Mouse (Mus musculus): ENCODE measurements around the gene Akt3. TPM values are rescaled to one million over a fixed set of nuclear protein-coding genes. Genes with fewer than 3 reads are reported as not detected.

Akt3 gene
- polyA plus RNA-seq, 1 experiment from 2014 or later = 7.7 TPM

DNA sequence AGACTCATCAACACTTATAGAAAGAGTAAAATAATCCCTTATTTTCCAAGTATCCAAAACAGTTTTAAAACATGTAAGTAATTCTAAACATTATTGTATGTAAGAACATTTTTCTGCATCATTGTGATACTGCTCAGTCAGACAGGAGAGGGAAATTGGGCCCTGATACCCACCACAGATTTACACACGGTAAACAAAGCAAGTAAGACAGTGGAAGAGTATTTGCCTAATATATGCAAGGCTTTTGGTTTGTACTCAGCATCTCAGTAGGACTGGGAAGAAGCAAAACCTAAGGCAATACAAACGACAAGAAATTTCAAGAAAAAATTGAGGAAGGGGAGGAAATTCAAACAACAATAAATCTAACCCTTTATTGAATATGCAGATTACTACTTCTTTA lies 92.2 kb downstream of the Akt3 start:
- no peak overlapping the region for H3K27ac ChIP-seq (ENCODE audit: low read depth, low read length)
- WGBS = 30% methylated on average over 2 of the region's 2 CpGs
- H3K4me3 ChIP-seq (ENCODE audit: low read length) = no peak overlapping the region
- H3K4me1 ChIP-seq (ENCODE audit: control insufficient read depth, insufficient read depth, low read length) = no peaks in the 10 kb centered on the region
- ATAC-seq (ENCODE audit: low FRiP score, low TSS enrichment) = no peak
- H3K9me3 ChIP-seq (ENCODE audit: control insufficient read depth, low read length) = no peaks in the 10 kb centered on the region
- no peak overlapping the region for H3K4me2 ChIP-seq (replicated peaks; ENCODE audit: low read depth, low read length)
- H3K36me3 ChIP-seq (ENCODE audit: control insufficient read depth, insufficient read depth, low read length) = no peaks in the 10 kb centered on the region
- no peaks in the 10 kb centered on the region for H3K27me3 ChIP-seq (ENCODE audit: control insufficient read depth, insufficient read depth, low read length)
- H3K9ac ChIP-seq (ENCODE audit: low read depth, low read length) = no peak overlapping the region

DNA sequence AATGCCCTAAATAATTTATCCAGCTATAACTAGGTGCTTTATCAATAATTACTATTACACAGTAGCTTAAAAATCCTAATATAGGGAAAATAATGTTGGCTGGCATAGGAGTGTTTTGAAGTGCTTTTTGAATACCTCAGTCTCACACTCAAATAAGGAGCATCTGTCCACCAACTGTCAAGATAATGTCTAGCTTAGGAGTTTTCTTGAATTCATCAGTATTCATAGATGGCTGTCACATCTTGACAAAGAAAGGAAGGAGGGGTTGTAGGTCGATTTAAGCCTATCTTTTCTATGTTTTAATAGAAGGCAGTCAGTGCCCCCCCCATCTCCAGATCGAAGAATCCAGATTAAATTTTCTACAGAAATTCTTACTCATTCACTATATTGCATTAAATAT lies 92.7 kb downstream of the Akt3 start:
- Histone ChIP-seq H3K9ac (ENCODE audit: low read depth, low read length) (no peak overlapping the region), H3K4me2 (replicated peaks; ENCODE audit: low read depth, low read length) (no peak overlapping the region), H3K9me3 (ENCODE audit: control insufficient read depth, low read length) (no peaks in the 10 kb centered on the region), H3K4me1 (ENCODE audit: control insufficient read depth, insufficient read depth, low read length) (no peaks in the 10 kb centered on the region), H3K4me3 (ENCODE audit: low read length) (no peak overlapping the region), H3K27me3 (ENCODE audit: control insufficient read depth, insufficient read depth, low read length) (no peaks in the 10 kb centered on the region), H3K27ac (ENCODE audit: low read depth, low read length) (no peak overlapping the region), H3K36me3 (ENCODE audit: control insufficient read depth, insufficient read depth, low read length) (no peaks in the 10 kb centered on the region)
- ATAC-seq (ENCODE audit: low FRiP score, low TSS enrichment) = no peak
- WGBS = 90% methylated on average over 2 of the region's 2 CpGs

DNA sequence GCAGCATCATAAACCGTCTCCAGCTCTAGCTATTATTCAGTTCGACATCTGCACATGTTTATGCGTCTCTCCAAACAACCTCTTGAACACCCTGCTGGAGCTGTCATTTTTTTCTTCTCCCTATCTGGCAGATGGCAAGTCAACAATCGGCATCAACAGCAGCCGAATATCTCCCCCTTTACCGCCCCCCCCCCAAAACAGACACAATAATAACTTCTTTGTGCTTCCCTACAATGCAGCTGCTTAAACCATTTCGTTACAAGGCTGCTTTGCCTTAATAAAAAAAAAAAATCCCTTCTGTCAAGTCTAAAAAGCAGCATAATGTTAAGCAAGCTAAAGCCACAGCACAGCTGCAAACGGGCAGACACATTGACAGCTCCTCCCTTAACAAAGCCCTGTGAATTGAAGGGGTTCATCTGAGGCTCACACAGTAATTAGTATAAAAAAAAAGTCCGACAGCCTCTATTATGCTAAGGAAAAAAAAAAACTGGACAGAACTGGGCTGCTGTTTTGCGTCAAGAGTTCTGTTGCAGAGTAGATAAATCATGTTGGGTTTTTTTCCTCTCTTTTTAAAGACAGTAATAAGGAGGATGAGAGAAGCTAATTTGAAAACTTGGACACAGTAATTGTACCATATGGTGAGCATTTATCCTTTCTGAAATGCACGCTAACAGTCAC lies 107.5 kb downstream of the Akt3 start:
- Histone ChIP-seq H3K4me2 (replicated peaks; ENCODE audit: low read depth, low read length) (no peak overlapping the region), H3K27ac (ENCODE audit: low read depth, low read length) (no peak overlapping the region; the same call in 1 of the 2 replicates), H3K9me3 (ENCODE audit: control insufficient read depth, low read length) (no peaks in the 10 kb centered on the region), H3K4me1 (ENCODE audit: control insufficient read depth, insufficient read depth, low read length) (no peaks in the 10 kb centered on the region), H3K4me3 (ENCODE audit: low read length) (no peak overlapping the region), H3K9ac (ENCODE audit: low read depth, low read length) (no peak overlapping the region), H3K27me3 (ENCODE audit: control insufficient read depth, insufficient read depth, low read length) (no peaks in the 10 kb centered on the region), H3K36me3 (ENCODE audit: control insufficient read depth, insufficient read depth, low read length) (no peaks in the 10 kb centered on the region)
- peak; percentile 87 for ATAC-seq (ENCODE audit: low FRiP score, low TSS enrichment)
- WGBS = 36% methylated on average over 11 of the region's 11 CpGs

DNA sequence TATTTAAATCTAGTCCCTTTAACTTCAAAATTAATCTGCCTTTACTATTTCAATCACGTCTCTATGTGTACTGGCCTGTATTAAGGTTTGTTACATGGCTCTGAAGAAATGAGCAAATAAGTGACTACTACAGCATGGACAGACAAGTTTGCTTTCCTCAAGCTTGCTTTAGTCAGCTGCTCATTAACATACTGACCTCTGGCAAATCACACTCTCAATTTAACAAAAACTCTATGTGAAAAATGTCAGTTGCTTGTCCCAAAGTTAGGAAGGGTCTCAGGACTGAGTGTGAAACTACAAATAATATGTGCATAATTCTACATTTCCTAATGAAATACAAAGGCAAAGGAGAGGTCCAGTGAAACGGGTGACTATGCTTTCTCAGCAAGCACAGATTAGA lies 109.3 kb downstream of the Akt3 start:
- H3K4me3 ChIP-seq (ENCODE audit: low read length) = no peak overlapping the region
- H3K36me3 ChIP-seq (ENCODE audit: control insufficient read depth, insufficient read depth, low read length) = no peaks in the 10 kb centered on the region
- ATAC-seq (ENCODE audit: low FRiP score, low TSS enrichment) = no peak
- 64% methylated on average over 2 of the region's 2 CpGs for WGBS
- H3K9me3 ChIP-seq (ENCODE audit: control insufficient read depth, low read length) = no peaks in the 10 kb centered on the region
- H3K27ac ChIP-seq (ENCODE audit: low read depth, low read length) = no peak overlapping the region
- no peaks in the 10 kb centered on the region for H3K27me3 ChIP-seq (ENCODE audit: control insufficient read depth, insufficient read depth, low read length)
- no peak overlapping the region for H3K9ac ChIP-seq (ENCODE audit: low read depth, low read length)
- no peaks in the 10 kb centered on the region for H3K4me1 ChIP-seq (ENCODE audit: control insufficient read depth, insufficient read depth, low read length)
- H3K4me2 ChIP-seq (replicated peaks; ENCODE audit: low read depth, low read length) = no peak overlapping the region

DNA sequence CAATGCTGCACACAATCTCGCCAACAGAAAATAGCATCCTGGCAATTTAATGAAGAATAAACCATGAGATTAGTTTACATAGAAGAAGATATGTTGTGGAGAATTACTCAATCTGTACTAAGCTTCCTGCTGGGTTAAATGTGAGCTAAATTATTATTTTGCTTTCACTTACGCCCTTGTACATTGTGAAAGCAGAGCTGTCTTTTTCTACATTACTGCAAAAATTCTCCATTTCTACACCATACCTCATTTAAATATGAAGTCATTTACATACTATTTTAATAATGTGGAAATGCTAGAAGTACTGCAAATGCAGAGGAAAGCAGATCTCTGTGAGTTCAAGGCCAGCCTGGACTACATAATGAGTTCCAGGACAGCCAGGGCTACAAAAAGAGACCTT lies 116.5 kb downstream of the Akt3 start:
- no peaks in the 10 kb centered on the region for H3K27me3 ChIP-seq (ENCODE audit: control insufficient read depth, insufficient read depth, low read length)
- ATAC-seq (ENCODE audit: low FRiP score, low TSS enrichment) = no peak
- H3K9me3 ChIP-seq (ENCODE audit: control insufficient read depth, low read length) = no peaks in the 10 kb centered on the region
- H3K4me3 ChIP-seq (ENCODE audit: low read length) = no peak overlapping the region
- H3K9ac ChIP-seq (ENCODE audit: low read depth, low read length) = no peak overlapping the region
- H3K4me1 ChIP-seq (ENCODE audit: control insufficient read depth, insufficient read depth, low read length) = no peaks in the 10 kb centered on the region
- 93% methylated on average over 2 of the region's 2 CpGs for WGBS
- H3K4me2 ChIP-seq (replicated peaks; ENCODE audit: low read depth, low read length) = no peak overlapping the region
- no peak overlapping the region for H3K27ac ChIP-seq (ENCODE audit: low read depth, low read length)
- H3K36me3 ChIP-seq (ENCODE audit: control insufficient read depth, insufficient read depth, low read length) = no peaks in the 10 kb centered on the region

DNA sequence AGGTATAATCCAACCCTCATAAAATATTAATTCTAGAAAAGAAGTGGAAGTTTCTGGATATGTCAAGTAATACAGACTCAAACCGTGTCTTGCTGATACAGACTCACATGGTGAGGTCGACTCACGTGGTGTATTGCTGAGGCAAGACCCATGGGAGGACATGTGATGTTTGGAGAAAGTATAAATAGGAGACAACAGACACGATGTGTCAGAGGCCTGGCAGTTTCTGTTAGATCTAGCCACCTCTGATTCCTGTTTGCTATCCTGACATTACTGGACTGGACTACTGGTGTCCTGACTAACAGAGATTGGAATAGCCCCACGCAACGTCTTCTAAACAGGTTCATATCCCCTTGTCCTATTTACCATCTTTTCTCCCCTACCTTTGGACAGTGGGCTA lies 118.4 kb downstream of the Akt3 start:
- ATAC-seq (ENCODE audit: low FRiP score, low TSS enrichment) = no peak
- H3K9me3 ChIP-seq (ENCODE audit: control insufficient read depth, low read length) = no peaks in the 10 kb centered on the region
- H3K4me3 ChIP-seq (ENCODE audit: low read length) = no peak overlapping the region
- no peaks in the 10 kb centered on the region for H3K36me3 ChIP-seq (ENCODE audit: control insufficient read depth, insufficient read depth, low read length)
- no peak overlapping the region for H3K27ac ChIP-seq (ENCODE audit: low read depth, low read length)
- H3K9ac ChIP-seq (ENCODE audit: low read depth, low read length) = no peak overlapping the region
- H3K4me2 ChIP-seq (replicated peaks; ENCODE audit: low read depth, low read length) = no peak overlapping the region
- H3K4me1 ChIP-seq (ENCODE audit: control insufficient read depth, insufficient read depth, low read length) = no peaks in the 10 kb centered on the region
- no peaks in the 10 kb centered on the region for H3K27me3 ChIP-seq (ENCODE audit: control insufficient read depth, insufficient read depth, low read length)
- WGBS = 83% methylated on average over 6 of the region's 6 CpGs

DNA sequence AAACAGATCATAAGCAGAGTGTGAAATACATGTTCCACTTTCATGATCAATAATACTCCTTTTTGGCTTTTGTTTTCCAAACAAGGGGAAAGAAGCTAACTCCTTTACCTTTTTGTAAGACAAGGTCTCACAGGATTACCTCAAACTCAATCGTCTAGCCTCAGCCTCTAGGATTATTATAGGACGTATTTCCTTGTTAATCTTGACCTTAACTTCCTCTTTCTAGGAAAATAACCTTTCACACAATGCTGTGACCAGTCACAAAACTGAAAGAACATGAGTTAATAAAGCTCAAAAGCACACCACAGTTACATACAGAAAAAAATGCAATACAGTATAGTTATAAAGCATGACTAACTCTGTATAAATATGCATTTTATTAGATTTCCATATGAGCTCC lies 126.5 kb downstream of the Akt3 start:
- H3K4me1 ChIP-seq (ENCODE audit: control insufficient read depth, insufficient read depth, low read length) = no peaks in the 10 kb centered on the region
- no peaks in the 10 kb centered on the region for H3K36me3 ChIP-seq (ENCODE audit: control insufficient read depth, insufficient read depth, low read length)
- H3K9me3 ChIP-seq (ENCODE audit: control insufficient read depth, low read length) = no peaks in the 10 kb centered on the region
- no peak overlapping the region for H3K9ac ChIP-seq (ENCODE audit: low read depth, low read length)
- no peak overlapping the region for H3K4me2 ChIP-seq (replicated peaks; ENCODE audit: low read depth, low read length)
- no peak overlapping the region for H3K27ac ChIP-seq (ENCODE audit: low read depth, low read length)
- ATAC-seq (ENCODE audit: low FRiP score, low TSS enrichment) = no peak
- no peaks in the 10 kb centered on the region for H3K27me3 ChIP-seq (ENCODE audit: control insufficient read depth, insufficient read depth, low read length)
- no peak overlapping the region for H3K4me3 ChIP-seq (ENCODE audit: low read length)
- WGBS = 78% methylated on average over 2 of the region's 2 CpGs

DNA sequence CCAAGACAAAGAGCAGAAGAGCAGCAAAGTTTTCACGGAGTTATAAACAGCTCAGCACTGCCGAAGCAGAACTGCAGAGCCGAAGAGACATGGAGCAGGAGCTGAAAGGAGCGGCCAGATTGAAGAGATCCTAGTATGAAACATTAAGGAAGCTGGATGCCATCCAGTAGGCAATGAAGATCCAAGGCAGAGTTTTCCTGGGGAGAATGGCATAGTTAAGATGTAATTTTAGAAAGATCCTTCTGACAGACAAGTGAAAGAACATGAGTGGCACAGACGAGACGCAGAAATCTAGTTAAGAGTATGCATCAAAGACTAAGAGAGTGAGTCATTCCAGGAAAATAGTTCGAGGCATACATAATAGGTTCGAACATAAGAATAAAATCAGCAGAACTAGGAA lies 131.3 kb downstream of the Akt3 start:
- no peaks in the 10 kb centered on the region for H3K36me3 ChIP-seq (ENCODE audit: control insufficient read depth, insufficient read depth, low read length)
- no peak overlapping the region for H3K9ac ChIP-seq (ENCODE audit: low read depth, low read length)
- 89% methylated on average over 8 of the region's 8 CpGs for WGBS
- no peak for ATAC-seq (ENCODE audit: low FRiP score, low TSS enrichment)
- no peak overlapping the region for H3K4me2 ChIP-seq (replicated peaks; ENCODE audit: low read depth, low read length)
- no peak overlapping the region for H3K27ac ChIP-seq (ENCODE audit: low read depth, low read length)
- no peaks in the 10 kb centered on the region for H3K4me1 ChIP-seq (ENCODE audit: control insufficient read depth, insufficient read depth, low read length)
- H3K4me3 ChIP-seq (ENCODE audit: low read length) = no peak overlapping the region
- no peaks in the 10 kb centered on the region for H3K27me3 ChIP-seq (ENCODE audit: control insufficient read depth, insufficient read depth, low read length)
- no peaks in the 10 kb centered on the region for H3K9me3 ChIP-seq (ENCODE audit: control insufficient read depth, low read length)

DNA sequence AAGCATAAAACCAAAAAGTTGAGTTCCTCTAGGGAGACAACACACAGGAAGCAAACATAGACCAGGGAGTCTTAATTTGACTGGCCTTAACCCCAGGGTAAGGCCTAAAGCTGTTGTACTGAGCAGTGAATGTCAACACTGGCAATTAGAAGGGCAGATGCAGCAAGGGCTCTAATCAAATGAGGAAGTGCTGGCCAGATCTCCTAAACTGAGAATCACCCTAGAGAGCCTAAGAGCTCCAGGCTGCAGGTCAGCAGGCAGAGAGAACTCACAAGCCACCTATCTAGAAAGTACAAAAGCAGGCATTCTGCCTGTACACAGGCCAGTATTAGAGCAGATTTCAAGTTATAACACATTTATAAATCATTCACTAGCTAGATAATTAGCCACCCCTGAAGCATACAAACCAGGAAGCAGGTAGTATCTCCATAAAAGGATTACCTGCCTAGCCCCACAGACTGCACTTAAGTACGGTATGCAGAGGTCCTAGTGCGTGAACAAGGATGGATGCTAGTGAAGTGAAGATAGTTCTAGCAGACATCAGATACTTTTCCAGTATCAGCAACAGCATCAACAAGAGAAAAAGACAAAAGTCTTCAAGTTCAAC lies 147.2 kb downstream of the Akt3 start:
- H3K4me3 ChIP-seq (ENCODE audit: low read length) = no peak overlapping the region
- H3K27ac ChIP-seq (ENCODE audit: low read depth, low read length) = no peak overlapping the region
- no peaks in the 10 kb centered on the region for H3K9me3 ChIP-seq (ENCODE audit: control insufficient read depth, low read length)
- no peak overlapping the region for H3K9ac ChIP-seq (ENCODE audit: low read depth, low read length)
- no peak for ATAC-seq (ENCODE audit: low FRiP score, low TSS enrichment)
- 78% methylated on average over 2 of the region's 2 CpGs for WGBS
- H3K27me3 ChIP-seq (ENCODE audit: control insufficient read depth, insufficient read depth, low read length) = no peaks in the 10 kb centered on the region
- no peaks in the 10 kb centered on the region for H3K4me1 ChIP-seq (ENCODE audit: control insufficient read depth, insufficient read depth, low read length)
- no peaks in the 10 kb centered on the region for H3K36me3 ChIP-seq (ENCODE audit: control insufficient read depth, insufficient read depth, low read length)
- H3K4me2 ChIP-seq (replicated peaks; ENCODE audit: low read depth, low read length) = no peak overlapping the region

Measured in kidney, embryonic 14.5 days (tissue).